Mouse (Mus musculus): Measurements from ENCODE around the gene 3110082I17Rik. TPM values are rescaled to one million over a fixed set of nuclear protein-coding genes. Genes with fewer than 3 reads are reported as not detected.

3110082I17Rik gene
- total and polyA plus RNA-seq, 2 experiments, result 1.6 to 7.4 TPM

DNA sequence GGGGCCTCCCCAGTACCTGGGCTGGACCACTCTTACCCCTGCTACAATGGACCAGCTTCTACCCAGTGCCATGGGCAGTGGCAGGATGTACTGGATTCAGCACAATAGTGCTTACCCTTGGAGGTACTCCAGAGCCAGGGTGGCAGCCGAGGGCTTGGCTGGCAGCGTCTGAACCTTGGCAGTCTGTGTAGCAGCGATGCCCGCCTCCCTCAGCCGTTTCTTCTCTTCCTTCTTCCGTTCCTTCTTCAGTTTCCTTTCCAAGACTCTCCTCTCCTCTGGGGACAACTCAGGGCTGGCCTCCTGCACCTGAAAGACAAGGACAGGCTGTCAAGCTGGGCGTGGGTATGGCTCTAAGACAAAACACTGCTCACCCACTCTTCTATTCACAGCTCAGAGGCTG lies 96.5 kb downstream of the 3110082I17Rik start:
- Histone ChIP-seq H3K4me1 (ENCODE audit: control insufficient read depth, insufficient read depth, low read length) (peaks cover 52% of the 10 kb centered on the region), H3K79me2 (ENCODE audit: control insufficient read depth, insufficient read depth, low read length) (no peaks in the 10 kb centered on the region), H3K9ac (ENCODE audit: low read depth, low read length) (peak overlapping the region; percentile 63), H3K36me3 (ENCODE audit: control insufficient read depth, insufficient read depth, low read length) (no peaks in the 10 kb centered on the region), H3K27me3 (ENCODE audit: control insufficient read depth, insufficient read depth, low read length) (no peaks in the 10 kb centered on the region), H3K27ac (replicated peaks; ENCODE audit: insufficient read depth, low read depth, low read length) (peak overlapping the region; percentile 93), H3K4me3 (ENCODE audit: insufficient read depth, low read depth, low read length) (peak overlapping the region; percentile 5; the same call in 1 of the 2 replicates)
- TF ChIP-seq POLR2A (IDR thresholded peaks at IDR 0.05; ENCODE audit: extremely low read depth, insufficient read depth, low read length) (no peak), CTCF (IDR thresholded peaks at IDR 0.05; ENCODE audit: low read depth, low read length) (no peak)
- DNase-seq (ENCODE audit: extremely low read depth, low read depth, low spot score), result no peak
- 4% methylated on average over 7 of the region's 7 CpGs for WGBS

DNA sequence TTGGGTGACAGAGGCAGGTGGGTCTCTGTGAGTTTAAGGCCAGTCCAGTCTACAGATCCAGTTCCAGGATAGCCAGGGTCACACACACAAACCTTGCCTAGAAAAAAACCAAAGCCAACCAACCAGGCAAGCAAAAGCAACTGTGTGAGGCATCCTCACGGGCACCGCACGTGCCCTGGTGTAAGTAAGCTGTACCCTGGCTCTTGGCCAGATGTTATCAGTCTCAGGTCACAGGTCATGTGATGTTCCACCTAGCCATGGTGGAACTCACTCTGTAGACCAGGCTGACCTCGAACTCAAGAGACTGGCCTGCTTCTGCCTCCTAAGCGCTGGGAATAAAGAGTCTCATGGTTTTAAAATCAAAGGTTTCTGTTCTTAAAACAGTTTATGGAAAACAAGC lies 101.1 kb downstream of the 3110082I17Rik start:
- peak; percentile 93 for DNase-seq (ENCODE audit: extremely low read depth, low read depth, low spot score)

DNA sequence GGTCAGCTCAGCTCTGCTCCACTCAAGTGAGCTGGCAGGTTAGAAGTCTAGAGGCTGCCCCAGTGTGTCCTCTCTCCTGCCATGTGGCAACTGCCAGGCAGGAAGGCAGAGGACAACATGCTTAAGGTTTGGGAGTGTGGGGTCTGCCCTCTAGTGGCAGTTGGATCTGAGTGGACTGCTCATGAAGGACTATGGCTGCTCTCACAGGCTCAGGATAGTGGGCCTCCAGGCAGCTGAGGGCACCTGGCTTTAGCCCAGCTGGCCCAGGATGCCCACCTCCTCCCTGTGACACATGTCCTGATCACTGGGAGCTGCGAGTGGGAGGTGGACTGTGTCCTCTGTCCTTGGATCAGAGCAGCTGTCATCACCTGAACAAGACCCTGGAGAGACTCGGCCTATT lies 101.7 kb downstream of the 3110082I17Rik start:
- peak; percentile 86 for DNase-seq (ENCODE audit: extremely low read depth, low read depth, low spot score)
- WGBS, result 32% methylated on average over 2 of the region's 2 CpGs
- TF ChIP-seq POLR2A (IDR thresholded peaks at IDR 0.05; ENCODE audit: extremely low read depth, insufficient read depth, low read length), result no peak
- peak; percentile 80 for TF ChIP-seq CTCF (IDR thresholded peaks at IDR 0.05; ENCODE audit: low read depth, low read length)

More for the DNA sequence above, 101.1 kb downstream of the 3110082I17Rik start:
- H3K36me3 ChIP-seq (ENCODE audit: control insufficient read depth, insufficient read depth, low read length), result no peaks in the 10 kb centered on the region
- no peaks in the 10 kb centered on the region for H3K27me3 ChIP-seq (ENCODE audit: control insufficient read depth, insufficient read depth, low read length)
- peak overlapping the region; percentile 79 for H3K27ac ChIP-seq (replicated peaks; ENCODE audit: insufficient read depth, low read depth, low read length)
- H3K4me3 ChIP-seq (ENCODE audit: insufficient read depth, low read depth, low read length), result no peak overlapping the region
- peaks cover 18% of the 10 kb centered on the region for H3K4me1 ChIP-seq (ENCODE audit: control insufficient read depth, insufficient read depth, low read length)
- no peak for TF ChIP-seq POLR2A (IDR thresholded peaks at IDR 0.05; ENCODE audit: extremely low read depth, insufficient read depth, low read length)
- no peak for TF ChIP-seq CTCF (IDR thresholded peaks at IDR 0.05; ENCODE audit: low read depth, low read length)
- WGBS, result 44% methylated on average over 5 of the region's 5 CpGs
- H3K79me2 ChIP-seq (ENCODE audit: control insufficient read depth, insufficient read depth, low read length), result no peaks in the 10 kb centered on the region
- no peak overlapping the region; the same call in 1 of the 2 replicates for H3K9ac ChIP-seq (ENCODE audit: low read depth, low read length)

DNA sequence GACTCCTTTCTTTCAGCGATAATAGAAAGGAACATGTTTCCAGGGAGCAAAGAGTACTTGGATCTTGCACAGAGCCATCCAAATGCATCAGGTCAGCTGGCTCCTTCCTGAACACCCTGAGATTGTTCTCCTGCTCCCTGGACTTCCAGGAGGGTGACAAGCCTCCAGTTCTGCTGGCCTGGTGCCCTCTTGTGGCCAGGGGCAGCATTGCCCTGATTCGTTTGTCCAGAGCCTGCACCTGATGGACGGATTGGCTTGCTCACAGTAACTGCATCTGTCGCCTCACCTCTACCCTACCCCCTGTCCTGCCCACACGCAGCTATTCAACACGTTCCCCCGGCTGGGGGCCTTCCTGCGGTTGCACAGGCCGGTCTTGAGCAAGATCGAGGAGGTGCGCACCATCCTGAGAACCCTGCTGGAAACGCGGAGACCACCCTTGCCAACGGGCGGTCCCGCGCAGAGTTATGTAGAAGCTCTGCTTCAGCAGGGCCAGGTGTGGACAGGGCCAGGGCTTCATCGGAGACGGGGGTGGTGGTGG lies 105.0 kb downstream of the 3110082I17Rik start:
- Histone ChIP-seq H3K36me3 (ENCODE audit: control insufficient read depth, insufficient read depth, low read length) (no peaks in the 10 kb centered on the region), H3K27ac (replicated peaks; ENCODE audit: insufficient read depth, low read depth, low read length) (no peak overlapping the region), H3K27me3 (ENCODE audit: control insufficient read depth, insufficient read depth, low read length) (no peaks in the 10 kb centered on the region), H3K79me2 (ENCODE audit: control insufficient read depth, insufficient read depth, low read length) (no peaks in the 10 kb centered on the region), H3K4me3 (ENCODE audit: insufficient read depth, low read depth, low read length) (no peak overlapping the region), H3K4me1 (ENCODE audit: control insufficient read depth, insufficient read depth, low read length) (peaks cover 6% of the 10 kb centered on the region), H3K9ac (ENCODE audit: low read depth, low read length) (no peak overlapping the region)
- DNase-seq (ENCODE audit: extremely low read depth, low read depth, low spot score), result peak; percentile 63
- TF ChIP-seq POLR2A (IDR thresholded peaks at IDR 0.05; ENCODE audit: extremely low read depth, insufficient read depth, low read length), result no peak
- peak; percentile 100 for TF ChIP-seq CTCF (IDR thresholded peaks at IDR 0.05; ENCODE audit: low read depth, low read length)
- WGBS, result 36% methylated on average over 19 of the region's 19 CpGs

More for the DNA sequence above, 101.7 kb downstream of the 3110082I17Rik start:
- Histone ChIP-seq H3K79me2 (ENCODE audit: control insufficient read depth, insufficient read depth, low read length) (no peaks in the 10 kb centered on the region), H3K27ac (replicated peaks; ENCODE audit: insufficient read depth, low read depth, low read length) (peak overlapping the region; percentile 79), H3K36me3 (ENCODE audit: control insufficient read depth, insufficient read depth, low read length) (no peaks in the 10 kb centered on the region), H3K27me3 (ENCODE audit: control insufficient read depth, insufficient read depth, low read length) (no peaks in the 10 kb centered on the region), H3K4me1 (ENCODE audit: control insufficient read depth, insufficient read depth, low read length) (peaks cover 14% of the 10 kb centered on the region), H3K9ac (ENCODE audit: low read depth, low read length) (peak overlapping the region; percentile 7), H3K4me3 (ENCODE audit: insufficient read depth, low read depth, low read length) (no peak overlapping the region)

DNA sequence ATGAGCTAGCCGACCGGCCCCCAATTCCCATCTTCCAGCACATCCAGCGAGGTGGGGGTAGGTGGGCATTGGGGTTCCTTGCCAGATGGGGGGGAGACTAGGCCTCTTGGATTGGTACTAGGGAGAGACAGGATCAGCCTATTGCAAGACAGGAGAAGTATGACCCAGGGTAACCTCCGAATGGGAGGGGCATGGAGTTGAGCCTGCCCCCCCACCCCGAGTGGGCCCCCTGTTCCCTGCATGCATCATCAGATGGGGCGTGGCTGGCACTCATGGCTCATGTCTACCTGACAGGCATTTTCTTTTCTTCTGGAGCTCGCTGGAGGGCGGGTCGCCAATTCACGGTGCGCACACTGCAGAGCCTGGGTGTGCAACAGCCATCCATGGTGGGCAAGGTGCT lies 106.4 kb downstream of the 3110082I17Rik start:
- Histone ChIP-seq H3K27ac (replicated peaks; ENCODE audit: insufficient read depth, low read depth, low read length) (no peak overlapping the region), H3K36me3 (ENCODE audit: control insufficient read depth, insufficient read depth, low read length) (no peaks in the 10 kb centered on the region), H3K79me2 (ENCODE audit: control insufficient read depth, insufficient read depth, low read length) (no peaks in the 10 kb centered on the region), H3K4me1 (ENCODE audit: control insufficient read depth, insufficient read depth, low read length) (peaks cover 3% of the 10 kb centered on the region; the same call in 1 of the 2 replicates), H3K9ac (ENCODE audit: low read depth, low read length) (no peak overlapping the region), H3K4me3 (ENCODE audit: insufficient read depth, low read depth, low read length) (no peak overlapping the region), H3K27me3 (ENCODE audit: control insufficient read depth, insufficient read depth, low read length) (no peaks in the 10 kb centered on the region)
- 88% methylated on average over 11 of the region's 11 CpGs for WGBS
- no peak for DNase-seq (ENCODE audit: extremely low read depth, low read depth, low spot score)
- TF ChIP-seq POLR2A (IDR thresholded peaks at IDR 0.05; ENCODE audit: extremely low read depth, insufficient read depth, low read length) (no peak), CTCF (IDR thresholded peaks at IDR 0.05; ENCODE audit: low read depth, low read length) (no peak)

DNA sequence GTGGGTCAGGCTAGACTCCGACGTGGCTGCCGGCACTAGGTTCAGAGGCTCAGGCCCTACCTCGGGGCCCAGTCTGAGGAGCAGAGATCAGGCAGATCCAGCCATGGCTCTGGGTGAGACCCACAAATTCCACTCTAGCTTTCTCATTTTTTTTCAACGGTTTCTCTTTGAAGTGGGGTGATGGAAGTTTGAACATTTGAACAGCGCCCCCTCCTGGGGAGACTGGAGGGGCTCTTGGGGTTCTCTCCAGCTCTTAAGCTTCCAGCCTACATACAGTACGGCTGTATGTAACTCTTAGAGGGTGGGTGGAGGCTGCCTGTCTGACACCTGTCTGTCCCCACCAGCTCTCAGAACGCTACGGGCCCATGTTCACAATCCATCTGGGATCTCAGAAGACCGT lies 106.8 kb downstream of the 3110082I17Rik start:
- Histone ChIP-seq H3K9ac (ENCODE audit: low read depth, low read length) (no peak overlapping the region), H3K79me2 (ENCODE audit: control insufficient read depth, insufficient read depth, low read length) (no peaks in the 10 kb centered on the region), H3K4me3 (ENCODE audit: insufficient read depth, low read depth, low read length) (no peak overlapping the region), H3K27ac (replicated peaks; ENCODE audit: insufficient read depth, low read depth, low read length) (no peak overlapping the region), H3K27me3 (ENCODE audit: control insufficient read depth, insufficient read depth, low read length) (no peaks in the 10 kb centered on the region), H3K36me3 (ENCODE audit: control insufficient read depth, insufficient read depth, low read length) (no peaks in the 10 kb centered on the region), H3K4me1 (ENCODE audit: control insufficient read depth, insufficient read depth, low read length) (no peaks in the 10 kb centered on the region; the same call in 1 of the 2 replicates)
- TF ChIP-seq POLR2A (IDR thresholded peaks at IDR 0.05; ENCODE audit: extremely low read depth, insufficient read depth, low read length), result no peak
- peak; percentile 38; the same call in 1 of the 2 replicates for TF ChIP-seq CTCF (IDR thresholded peaks at IDR 0.05; ENCODE audit: low read depth, low read length)
- peak; percentile 38 for DNase-seq (ENCODE audit: extremely low read depth, low read depth, low spot score)
- 62% methylated on average over 10 of the region's 10 CpGs for WGBS
